Mouse (Mus musculus) kidney, postnatal 10 days (tissue): Measurements from ENCODE around the gene Defb39.

ENCODE experiments used
- DNase-seq: peaks from one replicate; pipeline ENCODE4 v3.0.0; 2021; ENCODE audit warnings: mixed read lengths

The Defb39 gene

DNA sequence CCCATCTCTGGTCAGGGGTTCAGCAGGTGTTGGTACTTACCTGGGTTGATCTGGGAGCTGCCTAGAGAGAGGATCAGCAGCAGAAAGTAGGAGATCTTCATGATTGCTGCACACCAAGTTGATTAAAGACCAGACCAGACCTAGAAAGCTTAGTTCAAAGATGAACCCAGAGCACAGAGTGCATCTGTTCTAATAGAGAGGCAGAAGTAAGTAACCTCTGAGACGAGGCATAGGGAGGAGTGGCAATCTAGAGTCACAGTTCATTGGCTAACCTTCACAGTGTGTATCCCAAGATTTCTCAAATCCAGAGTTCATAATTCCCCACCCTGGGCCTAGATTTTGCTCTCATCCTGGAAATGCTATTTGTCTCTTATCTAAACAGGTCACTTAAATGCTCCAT is at the start of gene Defb39:
Gene Defb39, minus strand, starts transcription at position 101 of the 400 bp plus-strand sequence.
- no peak for DNase-seq

DNA sequence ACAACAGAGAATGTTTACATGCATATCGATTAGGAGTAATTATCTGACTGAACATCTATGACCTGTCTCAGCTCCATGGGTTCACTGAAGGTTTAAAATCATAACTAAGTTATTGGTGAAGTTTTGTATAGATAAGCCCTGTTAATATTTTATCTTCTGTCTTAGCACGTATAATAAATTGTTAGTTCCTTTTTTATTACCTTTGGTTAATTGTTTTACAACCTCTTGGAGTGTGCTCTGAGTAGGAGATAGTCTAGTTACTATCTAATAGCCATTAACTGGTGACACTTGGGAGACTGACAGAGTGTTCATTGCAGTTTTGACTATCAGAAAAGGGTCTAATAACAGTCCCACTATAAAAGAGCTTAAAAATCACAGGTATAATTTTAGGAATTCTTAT is 1.4 kb upstream of the Defb39 start:
- DNase-seq, result no peak

DNA sequence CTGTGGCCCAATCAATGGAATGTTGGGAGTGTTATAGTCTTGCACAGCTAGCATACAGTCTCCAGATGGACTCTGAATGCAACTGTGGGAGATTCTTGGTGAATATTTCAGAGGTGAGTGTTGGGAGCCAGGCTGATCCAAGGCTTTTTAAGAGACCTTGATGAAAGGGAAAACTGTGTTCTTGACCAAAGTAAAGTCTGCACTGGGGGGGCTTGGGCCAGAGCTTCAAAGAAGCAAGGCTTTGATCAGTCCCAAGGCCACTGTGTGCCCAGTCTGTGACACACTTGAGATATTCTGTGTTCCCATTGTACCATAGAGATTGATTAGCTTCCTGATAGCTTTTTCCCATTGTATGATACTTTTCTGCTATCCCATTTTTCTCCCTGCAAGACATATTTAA is 1.7 kb downstream of the Defb39 start:
- DNase-seq, result no peak

- DNase-seq, result no peak
These were observed 19.4 kb downstream of the Defb39 start for GRCm38 (mm10) chr8:19045242-19045641.

DNA sequence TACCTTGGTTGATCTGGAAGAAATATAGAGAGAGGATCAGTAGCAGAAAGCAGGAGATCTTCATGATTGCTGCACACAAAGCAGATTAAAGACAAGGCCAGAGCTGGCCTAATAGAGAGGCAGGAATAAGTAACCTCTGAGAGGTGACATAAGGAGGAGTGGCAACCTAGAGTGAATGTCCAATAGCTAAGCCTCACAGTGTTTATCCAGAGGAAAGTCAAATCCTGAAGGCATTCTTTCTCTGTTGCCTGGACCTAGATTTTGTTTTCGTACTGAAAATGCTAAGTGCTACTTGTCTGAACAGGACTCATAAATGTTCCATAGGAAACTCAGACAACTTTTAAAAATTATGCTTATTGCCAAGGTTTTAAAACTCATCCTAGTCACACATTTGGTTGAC is 38.1 kb downstream of the Defb39 start, which contains the start of gene Defb38:
Gene Defb38, minus strand, starts transcription at position 101 of the 400 bp plus-strand sequence.
- no peak for DNase-seq
